Mouse (Mus musculus) gastrocnemius, postnatal 25 days (tissue): ENCODE results near the gene Sohlh1. TPM values are rescaled to one million over a fixed set of nuclear protein-coding genes. Genes with fewer than 3 reads are reported as not detected.

Experiments
- DNase-seq: peaks from one replicate; pipeline ENCODE4 v3.0.0; 2022
- long read RNA-seq, 2 experiments: library from polyadenylated mRNA; stranded (forward); transcript quantifications; one replicate each; pipeline ENCODE4 v2.0.0; 2021
- total RNA-seq, 2 experiments: library from RNA; stranded (reverse); gene quantifications; 1 replicate in 1 of 2; 2 replicates in 1 of 2; pipeline ENCODE4 v1.2.3; 2021

The Sohlh1 gene
- total RNA-seq, result not detected
- long read RNA-seq, experiment 1, result 0 reads
- long read RNA-seq, experiment 2, result 0 reads

GRCm38 (mm10) chr2:25847226-25847625 lies at the start of gene Sohlh1:
Gene Sohlh1 (minus strand): TSS chr2:25847248.
- no peak for DNase-seq

- no peak for DNase-seq
Measured at GRCm38 (mm10) chr2:25892440-25892839, 45.4 kb upstream of the Sohlh1 start.

GRCm38 (mm10) chr2:25888144-25888543 lies 41.1 kb upstream of the Sohlh1 start:
- no peak for DNase-seq

GRCm38 (mm10) chr2:25887226-25887625 lies 40.2 kb upstream of the Sohlh1 start:
- no peak for DNase-seq

GRCm38 (mm10) chr2:25884756-25885155 lies 37.7 kb upstream of the Sohlh1 start:
- no peak for DNase-seq

GRCm38 (mm10) chr2:25882276-25882675 lies 35.2 kb upstream of the Sohlh1 start:
- no peak for DNase-seq

GRCm38 (mm10) chr2:25879061-25879460 lies 32.0 kb upstream of the Sohlh1 start:
- DNase-seq, result no peak

GRCm38 (mm10) chr2:25878516-25878915 lies 31.5 kb upstream of the Sohlh1 start:
- DNase-seq, result no peak

GRCm38 (mm10) chr2:25877736-25878268 lies 30.8 kb upstream of the Sohlh1 start:
- DNase-seq, result no peak

- no peak for DNase-seq
Measured at GRCm38 (mm10) chr2:25877250-25877735, 30.2 kb upstream of the Sohlh1 start.

GRCm38 (mm10) chr2:25866656-25867055 lies 19.6 kb upstream of the Sohlh1 start:
- no peak for DNase-seq

- no peak for DNase-seq
Measured at GRCm38 (mm10) chr2:25865412-25865811, 18.4 kb upstream of the Sohlh1 start.

- DNase-seq, result no peak
Measured at GRCm38 (mm10) chr2:25864230-25864629, 17.2 kb upstream of the Sohlh1 start.

GRCm38 (mm10) chr2:25863337-25864131 lies 16.5 kb upstream of the Sohlh1 start, which contains the start of gene Kcnt1:
Gene Kcnt1 (plus strand): TSS chr2:25863734.
- DNase-seq, result no peak

- no peak for DNase-seq
Measured at GRCm38 (mm10) chr2:25862696-25863270, 15.7 kb upstream of the Sohlh1 start.

- no peak for DNase-seq
Measured at GRCm38 (mm10) chr2:25862038-25862437, 15.0 kb upstream of the Sohlh1 start.

GRCm38 (mm10) chr2:25859891-25860290 lies 12.8 kb upstream of the Sohlh1 start:
- no peak for DNase-seq

- DNase-seq, result no peak
Measured at GRCm38 (mm10) chr2:25853998-25854397, 7.0 kb upstream of the Sohlh1 start.

GRCm38 (mm10) chr2:25852626-25853025 lies 5.6 kb upstream of the Sohlh1 start:
- DNase-seq, result peak; percentile 33

- peak; percentile 13 for DNase-seq
Measured at GRCm38 (mm10) chr2:25850330-25850729, 3.3 kb upstream of the Sohlh1 start.

GRCm38 (mm10) chr2:25846516-25846915 lies 532 bp downstream of the Sohlh1 start:
- no peak for DNase-seq

GRCm38 (mm10) chr2:25844097-25844496 lies 3.0 kb downstream of the Sohlh1 start:
- DNase-seq, result no peak

GRCm38 (mm10) chr2:25842758-25843157 lies 4.3 kb downstream of the Sohlh1 start:
- DNase-seq, result no peak
